27 mouse cellular contexts compared by ENCODE assay signal in the genomic region with DNA sequence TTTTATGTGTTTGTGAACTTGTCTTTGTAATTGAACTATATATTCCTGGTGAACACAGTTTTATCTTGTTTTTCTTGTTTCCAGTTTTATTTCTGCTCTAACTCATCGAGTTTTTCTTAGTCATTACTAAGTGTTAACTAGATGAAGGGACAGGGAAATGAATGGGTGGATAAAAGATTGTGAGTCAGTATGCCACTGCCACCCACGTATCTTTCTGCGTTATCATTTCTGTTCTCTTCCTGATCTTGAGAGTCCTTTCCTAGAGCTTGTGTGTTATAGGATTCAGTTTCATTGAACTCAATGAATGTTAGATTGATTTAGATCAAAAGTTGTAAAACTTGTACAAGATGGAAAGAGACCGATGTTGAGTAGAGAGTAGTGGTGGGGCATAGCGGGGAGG.
DNase-seq lines count a peak whose midpoint lies in the region; ATAC-seq and TF ChIP-seq lines count a peak whose summit lies in the region.
"Had no signal": no experiment of that assay in that cellular context is flagged by ENCODE, and none has a peak within 500 bp of the region (broad histone marks: within the 10 kb centered on the region; RNA-seq: fewer than 3 reads in every experiment).

No protein-coding gene starts in this region.

- peaks cover 31 to 38% of the 10 kb centered on the region in 2 experiments for H3K36me3 ChIP-seq in MEL (ENCODE audit: control insufficient read depth in 1 of 2, insufficient read depth in 2 of 2, low read length in 2 of 2)

- no peak overlapping the region for H3K9ac ChIP-seq in MEL (ENCODE audit: control insufficient read depth, low read depth, low read length, poor library complexity, severe bottlenecking)
- H3K9ac ChIP-seq: embryonic facial prominence, embryonic 13.5 days; embryonic facial prominence, embryonic 15.5 days; forebrain, embryonic 12.5 days had no signal

- ATAC-seq in frontal cortex, adult (ENCODE audit: low TSS enrichment), result peak; percentile 70
- ATAC-seq: activated CD4-positive, CD25-positive, alpha-beta regulatory T cell, adult 4 months; CD4-positive, CD25-positive, alpha-beta regulatory T cell, adult 4 months; forebrain, embryonic 14.5 days; Patski had no signal

- TF ChIP-seq EP300 in MEL (IDR thresholded peaks at IDR 0.05; ENCODE audit: low read depth in 1 of 2, low read length in 2 of 2), result peak; percentile 46 to 70

- no peak for TF ChIP-seq RAD21 in MEL (IDR thresholded peaks at IDR 0.05; ENCODE audit: low read depth, low read length)

- no peak overlapping the region for H3K4me3 ChIP-seq in MEL (ENCODE audit: control insufficient read depth in 1 of 2, insufficient read depth in 1 of 2, low read depth in 2 of 2, low read length in 2 of 2)
- H3K4me3 ChIP-seq: embryonic facial prominence, embryonic 13.5 days; embryonic facial prominence, embryonic 15.5 days; erythroblast, embryonic 14.5 days; forebrain, embryonic 10.5 days; forebrain, embryonic 12.5 days had no signal

- peaks cover 2 to 28% of the 10 kb centered on the region in 2 experiments; a peak in 3 of 4 replicates for H3K4me1 ChIP-seq in MEL (ENCODE audit: control insufficient read depth in 1 of 2, insufficient read depth in 2 of 2, low read length in 2 of 2)
- H3K4me1 ChIP-seq: embryonic facial prominence, embryonic 13.5 days; embryonic facial prominence, embryonic 15.5 days; forebrain, embryonic 10.5 days; forebrain, embryonic 12.5 days had no signal

- DNase-seq in frontal cortex, postnatal 36 days (ENCODE audit: low spot score in 2 of 2), result no peak
- peak; percentile 43 for DNase-seq in MEL (ENCODE audit: low read depth, low spot score)
- peak; percentile 19 for DNase-seq in telencephalon, adult 2 months (ENCODE audit: low read depth, low spot score)
- DNase-seq in Muller cell, postnatal 12 days (ENCODE audit: inconsistent ontology term), result no peak
- DNase-seq: adrenal gland, adult 8-10 months; adrenal gland, postnatal 14 days; adrenal gland, postnatal 36 days; B cell, adult 2 months; cerebellum, adult 11 months; cerebellum, adult 18-20 months; cerebellum, adult 8-10 months; cerebellum, adult 9-11 months; cerebellum, postnatal 14 days; cerebellum, postnatal 36 days; embryo, embryonic 11 days had no signal

- peak overlapping the region; percentile 29; the same call in 1 of the 2 replicates for H3K27ac ChIP-seq in MEL (ENCODE audit: control insufficient read depth, low read depth, low read length)
- H3K27ac ChIP-seq: embryonic facial prominence, embryonic 13.5 days; embryonic facial prominence, embryonic 15.5 days; forebrain, embryonic 10.5 days; forebrain, embryonic 12.5 days had no signal

- TF ChIP-seq CTCF in MEL (IDR thresholded peaks at IDR 0.05 in 2 of 3, conservative IDR thresholded peaks at IDR 0.05 in 1 of 3; ENCODE audit: control insufficient read depth in 1 of 3, insufficient read depth in 1 of 3, low read depth in 2 of 3, low read length in 3 of 3, poor library complexity in 1 of 3, severe bottlenecking in 1 of 3), result no peak

- TF ChIP-seq POLR2A in MEL (IDR thresholded peaks at IDR 0.05; ENCODE audit: control insufficient read depth in 1 of 2, insufficient read depth in 1 of 2, low read depth in 1 of 2, low read length in 2 of 2, poor library complexity in 1 of 2), result no peak

- H3K79me2 ChIP-seq in MEL (ENCODE audit: control insufficient read depth, insufficient read depth, low read length, poor library complexity), result no peaks in the 10 kb centered on the region

- no peaks in the 10 kb centered on the region for H3K27me3 ChIP-seq in MEL (ENCODE audit: control insufficient read depth in 1 of 2, insufficient read depth in 2 of 2, low read length in 2 of 2)
- H3K27me3 ChIP-seq: CH12.LX; embryonic facial prominence, embryonic 13.5 days; embryonic facial prominence, embryonic 15.5 days; forebrain, embryonic 12.5 days; Patski had no signal

- H3K9me3 ChIP-seq in MEL (replicated peaks; ENCODE audit: insufficient read depth, low read length), result no peaks in the 10 kb centered on the region
- H3K9me3 ChIP-seq: embryonic facial prominence, embryonic 13.5 days; embryonic facial prominence, embryonic 15.5 days; forebrain, embryonic 10.5 days; forebrain, embryonic 12.5 days; G1E had no signal

TF ChIP-seq in MEL, 35 proteins besides CTCF, POLR2A, EP300 and RAD21:
- no peak for TF ChIP-seq POLR2AphosphoS2 (IDR thresholded peaks at IDR 0.05; ENCODE audit: low read length)
- TF ChIP-seq TBP (IDR thresholded peaks at IDR 0.05; ENCODE audit: low read depth, low read length), result no peak
- TF ChIP-seq GATA1 (IDR thresholded peaks at IDR 0.05; ENCODE audit: low read depth, low read length), result peak; percentile 60
- TF ChIP-seq MAFK (IDR thresholded peaks at IDR 0.05; ENCODE audit: borderline replicate concordance, low read depth, low read length), result no peak

Comparison
In these comparisons a context has a peak if more than half of its experiments do, and no peak if none do; other contexts are left out.
1. DNase-seq: peak in MEL (single experiment) and telencephalon, adult 2 months (single experiment); none in frontal cortex, postnatal 36 days (0 of 2) and Muller cell, postnatal 12 days (single experiment).